In genomic region chr11:106313533-106313932, GRCm38 (mm10) we compare ENCODE assay signal across 11 mouse cellular contexts. TPM values are rescaled to one million over a fixed set of nuclear protein-coding genes. Genes with fewer than 3 reads are reported as not detected.
DNase-seq lines count a peak whose midpoint lies in the region; ATAC-seq and TF ChIP-seq lines count a peak whose summit lies in the region.
"Had no signal": no experiment of that assay in that cellular context is flagged by ENCODE, and none has a peak within 500 bp of the region (broad histone marks: within the 10 kb centered on the region; RNA-seq: fewer than 3 reads in every experiment).

No protein-coding gene starts in this region.

- peaks cover 19% of the 10 kb centered on the region for H3K4me1 ChIP-seq in kidney, embryonic 14.5 days (ENCODE audit: control insufficient read depth, insufficient read depth, low read length)
- peaks cover 34% of the 10 kb centered on the region for H3K4me1 ChIP-seq in E14TG2a.4 (replicated peaks; ENCODE audit: low read depth, low read length)
- H3K4me1 ChIP-seq in intestine, embryonic 14.5 days (replicated peaks; ENCODE audit: control insufficient read depth, insufficient read depth, low read length): peaks cover 13% of the 10 kb centered on the region
- H3K4me1 ChIP-seq: midbrain, embryonic 12.5 days had no signal

- H3K9me3 ChIP-seq in kidney, embryonic 14.5 days (ENCODE audit: control insufficient read depth, low read length): no peaks in the 10 kb centered on the region
- H3K9me3 ChIP-seq in E14TG2a.4 (ENCODE audit: low read length): no peaks in the 10 kb centered on the region
- no peaks in the 10 kb centered on the region for H3K9me3 ChIP-seq in intestine, embryonic 14.5 days (ENCODE audit: control insufficient read depth, low read length)
- H3K9me3 ChIP-seq: embryonic facial prominence, embryonic 15.5 days; midbrain, embryonic 12.5 days had no signal

- H3K4me3 ChIP-seq in kidney, embryonic 14.5 days (ENCODE audit: low read length): peak overlapping the region; percentile 9; the same call in 1 of the 2 replicates
- peak overlapping the region; percentile 2; the same call in 1 of the 2 replicates for H3K4me3 ChIP-seq in E14TG2a.4 (replicated peaks; ENCODE audit: low read length)
- no peak overlapping the region for H3K4me3 ChIP-seq in intestine, embryonic 14.5 days (ENCODE audit: low read depth, low read length)
- H3K4me3 ChIP-seq: embryonic facial prominence, embryonic 15.5 days; midbrain, embryonic 12.5 days had no signal

- TF ChIP-seq CTCF in E14TG2a.4 (conservative IDR thresholded peaks at IDR 0.05; ENCODE audit: low read length): no peak

- no peak for DNase-seq in kidney, adult 8-10 months
- DNase-seq in intestine, embryonic 14.5 days (ENCODE audit: low spot score): no peak
- peak; percentile 65 for DNase-seq in lung, postnatal 10 days
- no peak for DNase-seq in layer of hippocampus, adult 11-12 months (ENCODE audit: low spot score)
- DNase-seq in layer of hippocampus, adult 9-11 months: no peak
- DNase-seq in cerebellum, adult 9-11 months: no peak

- no peak overlapping the region for H3K9ac ChIP-seq in kidney, embryonic 14.5 days (ENCODE audit: low read depth, low read length)
- H3K9ac ChIP-seq in intestine, embryonic 14.5 days (ENCODE audit: low read length): no peak overlapping the region
- H3K9ac ChIP-seq: embryonic facial prominence, embryonic 15.5 days; midbrain, embryonic 12.5 days had no signal

- H3K36me3 ChIP-seq in kidney, embryonic 14.5 days (ENCODE audit: control insufficient read depth, insufficient read depth, low read length): no peaks in the 10 kb centered on the region
- H3K36me3 ChIP-seq in E14TG2a.4 (ENCODE audit: insufficient read depth, low read length): no peaks in the 10 kb centered on the region
- H3K36me3 ChIP-seq in intestine, embryonic 14.5 days (ENCODE audit: control insufficient read depth, insufficient read depth, low read length): no peaks in the 10 kb centered on the region
- H3K36me3 ChIP-seq: embryonic facial prominence, embryonic 15.5 days; midbrain, embryonic 12.5 days had no signal

- peak overlapping the region; percentile 5; the same call in 1 of the 2 replicates for H3K4me2 ChIP-seq in kidney, embryonic 14.5 days (replicated peaks; ENCODE audit: low read depth, low read length)
- H3K4me2 ChIP-seq in intestine, embryonic 14.5 days (ENCODE audit: low read length): no peak overlapping the region
- H3K4me2 ChIP-seq: embryonic facial prominence, embryonic 15.5 days; heart, embryonic 11.5 days; midbrain, embryonic 12.5 days had no signal

- ATAC-seq in kidney, embryonic 14.5 days (ENCODE audit: low FRiP score, low TSS enrichment): peak; percentile 65
- ATAC-seq in intestine, embryonic 14.5 days (replicated peaks; ENCODE audit: low FRiP score, low TSS enrichment, low read depth): peak; percentile 78; the same call in 1 of the 2 replicates

- no peaks in the 10 kb centered on the region for H3K27me3 ChIP-seq in kidney, embryonic 14.5 days (ENCODE audit: control insufficient read depth, insufficient read depth, low read length)
- peaks cover 27% of the 10 kb centered on the region for H3K27me3 ChIP-seq in E14TG2a.4 (ENCODE audit: insufficient read depth, low read length)
- no peaks in the 10 kb centered on the region for H3K27me3 ChIP-seq in intestine, embryonic 14.5 days (replicated peaks; ENCODE audit: control insufficient read depth, insufficient read depth, low read length)
- H3K27me3 ChIP-seq: embryonic facial prominence, embryonic 15.5 days had no signal

- WGBS in kidney, embryonic 14.5 days: 22% methylated on average over 5 of the region's 5 CpGs
- 56% methylated on average over 5 of the region's 5 CpGs for WGBS in intestine, embryonic 14.5 days

- peak overlapping the region; percentile 31 for H3K27ac ChIP-seq in kidney, embryonic 14.5 days (ENCODE audit: low read depth, low read length)
- H3K27ac ChIP-seq in intestine, embryonic 14.5 days (ENCODE audit: low read depth): no peak overlapping the region
- H3K27ac ChIP-seq: embryonic facial prominence, embryonic 15.5 days; midbrain, embryonic 12.5 days had no signal

RNA-seq across cellular contexts. Expression of gene Cd79b, which starts 1.0 kb away (rescaled TPM):
- polyA plus RNA-seq in kidney, embryonic 14.5 days (2014; fragmentation: Nextera tagmentation; extraction: Ambion mirVana): 7.3 and 7.4 TPM in 2 replicates
- polyA plus RNA-seq in intestine, embryonic 14.5 days (2014; fragmentation: Nextera tagmentation; extraction: Ambion mirVana): 3.8 and 4.2 TPM in 2 replicates

RNA-seq across cellular contexts. Expression of gene Gh, which starts 11.9 kb away (rescaled TPM):
- polyA plus RNA-seq in kidney, embryonic 14.5 days (2014; fragmentation: Nextera tagmentation; extraction: Ambion mirVana): not detected in 2 replicates
- polyA plus RNA-seq in intestine, embryonic 14.5 days (2014; fragmentation: Nextera tagmentation; extraction: Ambion mirVana): not detected in 2 replicates
- polyA plus RNA-seq: embryonic facial prominence, embryonic 15.5 days; heart, embryonic 11.5 days; midbrain, embryonic 12.5 days had no signal

RNA-seq across cellular contexts. Expression of gene Tcam1, which starts 37.1 kb away (rescaled TPM):
- 0.81 and 1.2 TPM in 2 replicates for polyA plus RNA-seq in kidney, embryonic 14.5 days (2014; fragmentation: Nextera tagmentation; extraction: Ambion mirVana)
- polyA plus RNA-seq in intestine, embryonic 14.5 days (2014; fragmentation: Nextera tagmentation; extraction: Ambion mirVana): 0.16 and 0.26 TPM in 2 replicates

RNA-seq across cellular contexts. Expression of gene Scn4a, which starts 39.6 kb away (rescaled TPM):
- polyA plus RNA-seq in kidney, embryonic 14.5 days (2014; fragmentation: Nextera tagmentation; extraction: Ambion mirVana): 0.29 and 0.35 TPM in 2 replicates
- polyA plus RNA-seq in intestine, embryonic 14.5 days (2014; fragmentation: Nextera tagmentation; extraction: Ambion mirVana): 0.04 TPM in 1 of 2 replicates, not detected in the other
- polyA plus RNA-seq: midbrain, embryonic 12.5 days had no signal

RNA-seq across cellular contexts. Expression of gene Smarcd2, which starts 40.8 kb away (rescaled TPM):
- 54.9 and 78.6 TPM in 2 replicates for polyA plus RNA-seq in kidney, embryonic 14.5 days (2014; fragmentation: Nextera tagmentation; extraction: Ambion mirVana)
- 64.4 and 72.4 TPM in 2 replicates for polyA plus RNA-seq in intestine, embryonic 14.5 days (2014; fragmentation: Nextera tagmentation; extraction: Ambion mirVana)
